Mouse (Mus musculus) MEL (cell line): ENCODE measurements around the gene Sgf29.

Experiments
- GATA1 ChIP-seq: IDR thresholded peaks from 2 replicates; pipeline ENCODE4 v1.6.1; 2011; ENCODE audit warnings: low read depth, low read length, improper control_type of control experiment
- KAT2A ChIP-seq: conservative IDR thresholded peaks from 2 replicates; pipeline ENCODE4 v1.6.1; 2012; ENCODE audit warnings: low read depth, low read length, improper control_type of control experiment, inconsistent platforms

DNA sequence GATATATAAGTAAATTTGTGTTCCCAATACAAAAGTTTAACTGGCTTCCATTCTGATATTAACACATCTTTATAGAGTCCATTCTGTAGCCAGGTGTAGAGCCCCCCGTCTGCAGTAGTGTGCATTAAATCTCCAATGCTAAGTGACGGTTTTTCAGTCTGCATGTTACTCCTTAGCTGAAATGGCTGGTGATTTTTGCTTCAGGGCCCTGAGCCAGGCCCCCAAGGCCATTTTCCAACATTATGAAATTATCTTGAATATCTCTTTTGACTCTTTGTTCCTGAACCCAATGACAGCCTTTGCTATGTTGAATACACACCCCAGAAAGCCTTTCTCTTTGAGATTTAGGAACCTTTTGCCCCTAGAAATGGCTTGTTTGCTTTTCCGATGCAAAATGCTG lies 10.7 kb downstream of the Sgf29 start:
- no peak for TF ChIP-seq KAT2A
- TF ChIP-seq GATA1 = no peak
